Mouse (Mus musculus) megakaryocyte, embryonic 14.5 days (primary cell): ENCODE measurements around the gene Rab3il1. TPM values are rescaled to one million over a fixed set of nuclear protein-coding genes. Genes with fewer than 3 reads are reported as not detected.

Experiments
- H3K27me3 ChIP-seq: replicated peaks from 2 replicates; pipeline ENCODE3; 2012; ENCODE audit warnings: inconsistent platforms
- H3K36me3 ChIP-seq: replicated peaks from 2 replicates; pipeline ENCODE3; 2012; ENCODE audit warnings: low read length, inconsistent platforms, mixed read lengths
- H3K4me1 ChIP-seq: 2 replicates; pipeline ENCODE4 v1.6.1; 2012; ENCODE audit warnings: inconsistent platforms
- H3K4me3 ChIP-seq: replicated peaks from 2 replicates; pipeline ENCODE3; 2012; ENCODE audit warnings: moderate library complexity, mild to moderate bottlenecking, inconsistent platforms
- H3K9me3 ChIP-seq: 2 replicates; pipeline ENCODE4 v1.6.1; 2012; ENCODE audit warnings: inconsistent platforms
- FLI1 ChIP-seq: IDR thresholded peaks from 2 replicates; pipeline ENCODE4 v1.6.1; 2012; ENCODE audit warnings: low read length, inconsistent platforms, mixed read lengths
- GATA1 ChIP-seq: IDR thresholded peaks from 3 replicates; pipeline ENCODE4 v1.6.1; 2012; ENCODE audit warnings: mixed read lengths, low read length, inconsistent platforms, borderline replicate concordance
- polyA plus RNA-seq: library from polyadenylated mRNA; stranded (reverse); fragments of >175 nt; gene quantifications from 2 replicates; pipeline ENCODE4 v1.2.3, GENCODE M21; 2012; ENCODE audit warnings: low replicate concordance; ENCODE audit not compliant: insufficient read depth

Rab3il1 gene
- polyA plus RNA-seq, 1 experiment: 8.8 TPM

GRCm38 (mm10) chr19:9992011-9992958 is 9.2 kb upstream of the Rab3il1 start:
- Histone ChIP-seq H3K9me3 (no peaks in the 10 kb centered on the region), H3K36me3 (no peaks in the 10 kb centered on the region), H3K4me1 (peaks cover 52% of the 10 kb centered on the region), H3K4me3 (no peak overlapping the region), H3K27me3 (peaks cover 23% of the 10 kb centered on the region)
- no peak for TF ChIP-seq FLI1
- no peak for TF ChIP-seq GATA1

- Histone ChIP-seq H3K4me3 (peak overlapping the region; percentile 84), H3K27me3 (peaks cover 32% of the 10 kb centered on the region), H3K36me3 (no peaks in the 10 kb centered on the region), H3K4me1 (peaks cover 43% of the 10 kb centered on the region), H3K9me3 (no peaks in the 10 kb centered on the region)
- TF ChIP-seq FLI1: no peak
- TF ChIP-seq GATA1: no peak
These were observed 8.3 kb upstream of the Rab3il1 start for GRCm38 (mm10) chr19:9993036-9993656.

DNA sequence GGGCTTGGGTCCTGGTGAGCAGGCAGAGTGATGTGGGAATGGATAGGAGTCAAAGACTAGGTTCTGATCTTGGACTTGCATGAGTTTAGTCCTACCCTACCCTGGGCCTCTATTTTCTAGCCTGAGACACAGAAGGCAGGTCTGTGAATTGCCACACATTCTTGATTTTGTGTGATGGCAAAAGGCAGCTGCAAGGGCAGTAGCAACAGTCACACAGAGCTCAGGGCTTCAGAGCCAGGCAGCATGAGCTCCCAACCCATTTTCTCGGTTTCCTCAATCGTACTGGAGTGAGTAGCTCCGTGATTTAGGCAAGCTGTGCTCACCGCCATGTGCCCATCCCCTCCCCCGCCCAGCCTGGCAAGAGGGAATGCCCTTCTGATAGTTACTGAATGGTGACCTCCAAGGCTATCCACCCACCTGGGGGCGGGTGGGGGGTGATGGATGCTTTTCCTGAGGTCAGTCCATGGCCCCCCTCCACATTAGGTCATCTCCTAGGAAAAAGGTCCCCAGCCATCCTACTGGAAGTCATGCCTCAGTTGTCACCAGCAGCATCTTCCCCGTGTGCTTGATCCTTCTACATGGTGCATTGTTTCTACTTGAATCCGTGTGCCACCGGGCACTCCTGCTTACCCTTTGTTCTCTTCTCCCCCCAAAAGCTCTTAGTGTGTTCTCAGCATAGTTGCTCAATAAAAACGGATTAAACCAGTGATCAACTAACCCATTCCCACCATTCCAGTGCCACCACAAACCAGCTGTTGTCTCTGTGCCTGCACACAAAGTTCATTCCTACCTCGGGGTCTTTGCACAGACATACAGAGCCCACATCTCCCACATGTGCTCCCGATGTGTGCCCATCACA is 4.0 kb upstream of the Rab3il1 start:
- Histone ChIP-seq H3K27me3 (peaks cover 52% of the 10 kb centered on the region), H3K9me3 (peaks cover 4% of the 10 kb centered on the region), H3K4me3 (no peak overlapping the region), H3K4me1 (peaks cover 16% of the 10 kb centered on the region), H3K36me3 (no peaks in the 10 kb centered on the region)
- TF ChIP-seq FLI1 (no peak), GATA1 (no peak)

GRCm38 (mm10) chr19:9998063-9998416 is 3.4 kb upstream of the Rab3il1 start:
- Histone ChIP-seq H3K27me3 (peaks cover 48% of the 10 kb centered on the region), H3K4me1 (peaks cover 11% of the 10 kb centered on the region), H3K36me3 (no peaks in the 10 kb centered on the region), H3K4me3 (no peak overlapping the region), H3K9me3 (peaks cover 10% of the 10 kb centered on the region)
- TF ChIP-seq FLI1 (no peak), GATA1 (no peak)

DNA sequence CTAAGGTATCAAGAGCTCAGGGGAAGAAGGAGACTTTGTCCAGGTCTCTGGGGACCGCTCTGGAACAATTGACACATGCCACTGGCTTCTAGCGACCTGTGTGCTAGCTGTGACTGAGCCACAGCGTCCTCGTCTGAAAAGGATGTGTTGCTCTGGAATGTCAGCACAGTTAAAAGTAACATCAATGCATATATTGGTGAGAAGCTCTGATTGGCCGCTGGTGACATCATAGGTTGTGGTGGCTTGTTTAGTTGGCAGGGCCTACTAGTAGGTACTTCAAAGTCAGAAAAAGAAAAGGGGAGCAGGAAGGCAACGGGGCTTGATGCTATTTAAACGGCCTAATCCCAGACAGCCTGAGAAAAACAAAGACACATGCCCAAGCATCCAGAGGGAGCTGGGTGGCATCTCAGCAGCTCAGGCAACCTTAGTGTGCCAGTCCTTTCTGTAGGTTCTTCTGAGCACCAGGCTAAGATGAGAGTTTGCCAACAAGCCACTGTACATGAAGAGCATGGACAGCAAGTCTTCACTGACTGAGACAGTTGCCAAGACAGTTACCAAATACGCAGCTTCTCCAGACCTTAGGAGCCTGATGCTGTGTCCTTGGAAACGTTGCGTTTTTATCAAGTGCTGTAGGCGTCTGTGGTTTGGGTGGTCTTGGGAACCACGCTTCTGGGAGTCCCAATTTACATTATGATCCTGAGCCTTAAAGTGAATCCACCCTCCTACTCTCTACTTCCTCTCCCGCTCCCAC is 2.6 kb upstream of the Rab3il1 start:
- H3K9me3 ChIP-seq: peaks cover 10% of the 10 kb centered on the region
- peaks cover 5% of the 10 kb centered on the region; the same call in 1 of the 2 replicates for H3K4me1 ChIP-seq
- no peak for TF ChIP-seq GATA1
- no peak for TF ChIP-seq FLI1
- H3K27me3 ChIP-seq: peaks cover 46% of the 10 kb centered on the region
- H3K4me3 ChIP-seq: no peak overlapping the region
- H3K36me3 ChIP-seq: no peaks in the 10 kb centered on the region

- no peaks in the 10 kb centered on the region for H3K36me3 ChIP-seq
- H3K4me1 ChIP-seq: peaks cover 5% of the 10 kb centered on the region; the same call in 1 of the 2 replicates
- peaks cover 43% of the 10 kb centered on the region for H3K27me3 ChIP-seq
- TF ChIP-seq FLI1 (no peak), GATA1 (no peak)
- no peak overlapping the region for H3K4me3 ChIP-seq
- peaks cover 10% of the 10 kb centered on the region for H3K9me3 ChIP-seq
These were observed 1.1 kb upstream of the Rab3il1 start for GRCm38 (mm10) chr19:10000330-10000729.

GRCm38 (mm10) chr19:10003696-10004095 is 2.2 kb downstream of the Rab3il1 start:
- Histone ChIP-seq H3K27me3 (peaks cover 43% of the 10 kb centered on the region), H3K9me3 (peaks cover 10% of the 10 kb centered on the region), H3K36me3 (no peaks in the 10 kb centered on the region), H3K4me1 (peaks cover 5% of the 10 kb centered on the region; the same call in 1 of the 2 replicates), H3K4me3 (no peak overlapping the region)
- TF ChIP-seq FLI1: no peak
- TF ChIP-seq GATA1: no peak

- Histone ChIP-seq H3K9me3 (no peaks in the 10 kb centered on the region), H3K4me3 (no peak overlapping the region), H3K27me3 (peaks cover 69% of the 10 kb centered on the region), H3K4me1 (peaks cover 34% of the 10 kb centered on the region), H3K36me3 (no peaks in the 10 kb centered on the region)
- TF ChIP-seq GATA1 (no peak), FLI1 (no peak)
These were observed 9.9 kb downstream of the Rab3il1 start for GRCm38 (mm10) chr19:10011408-10011807.

- H3K36me3 ChIP-seq: no peaks in the 10 kb centered on the region
- H3K4me1 ChIP-seq: peaks cover 39% of the 10 kb centered on the region
- no peak overlapping the region for H3K4me3 ChIP-seq
- H3K9me3 ChIP-seq: no peaks in the 10 kb centered on the region
- peaks cover 72% of the 10 kb centered on the region for H3K27me3 ChIP-seq
- no peak for TF ChIP-seq FLI1
- TF ChIP-seq GATA1: no peak
These were observed 11.4 kb downstream of the Rab3il1 start for GRCm38 (mm10) chr19:10012827-10013278.
